In genomic region chr9:121351388-121352078, GRCm38 (mm10) we compare ENCODE assay signal across 10 mouse cellular contexts. TPM values are rescaled to one million over a fixed set of nuclear protein-coding genes. Genes with fewer than 3 reads are reported as not detected.
DNase-seq lines count a peak whose midpoint lies in the region; ATAC-seq lines count a peak whose summit lies in the region.
"Had no signal": no experiment of that assay in that cellular context is flagged by ENCODE, and none has a peak within 500 bp of the region (broad histone marks: within the 10 kb centered on the region; RNA-seq: fewer than 3 reads in every experiment).

No protein-coding gene starts in this region.

- 0 out of 2 replicates have a peak overlapping the region, but pooled peaks have one; percentile 9 for H3K27ac ChIP-seq in liver, embryonic 12.5 days
- H3K27ac ChIP-seq in hindbrain, embryonic 15.5 days (replicated peaks) = peak overlapping the region; percentile 40; the same call in 1 of the 2 replicates
- H3K27ac ChIP-seq in neural tube, embryonic 15.5 days (replicated peaks) = peak overlapping the region; percentile 58
- H3K27ac ChIP-seq: liver, embryonic 15.5 days had no signal

- no peaks in the 10 kb centered on the region for H3K9me3 ChIP-seq in liver, embryonic 12.5 days (replicated peaks)
- no peaks in the 10 kb centered on the region for H3K9me3 ChIP-seq in hindbrain, embryonic 15.5 days
- no peaks in the 10 kb centered on the region for H3K9me3 ChIP-seq in neural tube, embryonic 15.5 days (replicated peaks)
- H3K9me3 ChIP-seq: liver, embryonic 15.5 days had no signal

- no peak overlapping the region for H3K4me3 ChIP-seq in liver, embryonic 12.5 days
- H3K4me3 ChIP-seq in hindbrain, embryonic 15.5 days = no peak overlapping the region
- H3K4me3 ChIP-seq in neural tube, embryonic 15.5 days (replicated peaks) = no peak overlapping the region
- H3K4me3 ChIP-seq: liver, embryonic 15.5 days had no signal

- no peak overlapping the region for H3K9ac ChIP-seq in liver, embryonic 12.5 days
- H3K9ac ChIP-seq in hindbrain, embryonic 15.5 days = no peak overlapping the region
- H3K9ac ChIP-seq in neural tube, embryonic 15.5 days (replicated peaks) = no peak overlapping the region
- H3K9ac ChIP-seq: liver, embryonic 15.5 days had no signal

- ATAC-seq in liver, embryonic 12.5 days = no peak
- ATAC-seq in hindbrain, embryonic 15.5 days (ENCODE audit: low FRiP score, low read depth) = no peak
- no peak for ATAC-seq in neural tube, embryonic 15.5 days (ENCODE audit: low FRiP score)

- peak; percentile 40 for DNase-seq in embryo, embryonic 10.5 days (ENCODE audit: low spot score)
- no peak for DNase-seq in embryo, embryonic 11 days
- DNase-seq in liver = no peak
- DNase-seq in cerebellum, adult 9-10 months = no peak
- DNase-seq in ovary, adult 18-20 months (ENCODE audit: low spot score) = no peak
- DNase-seq: cerebellum, adult 9-11 months had no signal

- 60% methylated on average over 9 of the region's 9 CpGs for WGBS in liver, embryonic 12.5 days (ENCODE audit: insufficient replicate concordance)
- 49% methylated on average over 9 of the region's 9 CpGs for WGBS in hindbrain, embryonic 15.5 days
- WGBS in neural tube, embryonic 15.5 days = 31% methylated on average over 9 of the region's 9 CpGs

- no peaks in the 10 kb centered on the region for H3K27me3 ChIP-seq in liver, embryonic 12.5 days (replicated peaks)
- H3K27me3 ChIP-seq in hindbrain, embryonic 15.5 days = no peaks in the 10 kb centered on the region
- H3K27me3 ChIP-seq in neural tube, embryonic 15.5 days (replicated peaks) = no peaks in the 10 kb centered on the region
- H3K27me3 ChIP-seq: liver, embryonic 15.5 days had no signal

- H3K4me1 ChIP-seq in liver, embryonic 12.5 days = peaks cover 51% of the 10 kb centered on the region
- peaks cover 64% of the 10 kb centered on the region for H3K4me1 ChIP-seq in hindbrain, embryonic 15.5 days (replicated peaks)
- peaks cover 77% of the 10 kb centered on the region for H3K4me1 ChIP-seq in neural tube, embryonic 15.5 days

- no peaks in the 10 kb centered on the region for H3K36me3 ChIP-seq in liver, embryonic 12.5 days
- H3K36me3 ChIP-seq in hindbrain, embryonic 15.5 days = no peaks in the 10 kb centered on the region
- no peaks in the 10 kb centered on the region for H3K36me3 ChIP-seq in neural tube, embryonic 15.5 days
- H3K36me3 ChIP-seq: liver, embryonic 15.5 days had no signal

- no peak overlapping the region for H3K4me2 ChIP-seq in liver, embryonic 12.5 days
- H3K4me2 ChIP-seq in hindbrain, embryonic 15.5 days = no peak overlapping the region
- no peak overlapping the region for H3K4me2 ChIP-seq in neural tube, embryonic 15.5 days

RNA-seq across cellular contexts. Expression of gene Trak1, which starts 54.2 kb away (rescaled TPM):
- polyA plus RNA-seq in liver, embryonic 12.5 days (2016; fragmentation: Nextera tagmentation; extraction: Ambion mirVana) = 10.3 and 11.0 TPM in 2 replicates
- polyA plus RNA-seq in hindbrain, embryonic 15.5 days (2015; fragmentation: Nextera tagmentation; extraction: Ambion mirVana) = 58.3 and 58.4 TPM in 2 replicates
- polyA plus RNA-seq in neural tube, embryonic 15.5 days (2015; fragmentation: Nextera tagmentation; extraction: Ambion mirVana) = 50.9 and 52.9 TPM in 2 replicates
